Mouse (Mus musculus) cerebellum, adult 2 months (tissue): Measurements from ENCODE around the gene Gtf2a2. TPM values are rescaled to one million over a fixed set of nuclear protein-coding genes. Genes with fewer than 3 reads are reported as not detected.

Experiments used
- DNase-seq, 2 experiments: peaks; one replicate each; pipeline ENCODE4 v3.0.0; 2021
- H3K27ac ChIP-seq: fragments of 200-500 bp; 2 replicates; pipeline ENCODE4 v1.5.1; 2012; ENCODE audit warnings: low read length, control low read depth, inconsistent platforms; ENCODE audit not compliant: insufficient read depth
- H3K27me3 ChIP-seq: fragments of 200-500 bp; 2 replicates; pipeline ENCODE4 v1.6.1; 2012; ENCODE audit warnings: inconsistent platforms, mild to moderate bottlenecking, low read length, moderate library complexity; ENCODE audit not compliant: control insufficient read depth, insufficient read depth
- H3K4me1 ChIP-seq: fragments of 200-500 bp; 2 replicates; pipeline ENCODE4 v1.6.1; 2011; ENCODE audit warnings: low read length; ENCODE audit not compliant: control insufficient read depth, insufficient read depth
- H3K4me3 ChIP-seq: fragments of 200-500 bp; replicated peaks from 2 replicates; pipeline ENCODE3; 2011; ENCODE audit warnings: mild to moderate bottlenecking, low read depth, low read length, control low read depth; ENCODE audit not compliant: insufficient read depth
- CTCF ChIP-seq: fragments of 200-500 bp; IDR thresholded peaks from 2 replicates; pipeline ENCODE4 v1.5.1; 2011; ENCODE audit warnings: low read depth, mild to moderate bottlenecking, control low read depth, low read length, moderate library complexity, borderline replicate concordance; ENCODE audit not compliant: insufficient read depth
- POLR2A ChIP-seq: fragments of 200-500 bp; IDR thresholded peaks from 2 replicates; pipeline ENCODE4 v1.6.1; 2011; ENCODE audit warnings: low read length, control low read depth, borderline replicate concordance; ENCODE audit not compliant: insufficient read depth
- WGBS: fragments of 180-500 bp; shearing (Covaris S2); methylation state at CpG from one replicate; pipeline ENCODE4 v1.1.7; 2018; 5-methylcytosine and 5-hydroxymethylcytosine counted together
- polyA plus RNA-seq: library from polyadenylated mRNA; depleted of rRNA; stranded (reverse); fragments of >200 nt; gene quantifications from 2 replicates; pipeline ENCODE4 v1.2.3, GENCODE M21; 2012

The Gtf2a2 gene
- polyA plus RNA-seq, 1 experiment: 89.4 TPM

GRCm38 (mm10) chr9:69990346-69990745 is 22.0 kb upstream of the Gtf2a2 start:
- Histone ChIP-seq H3K4me3 (peak overlapping the region; percentile 99), H3K27ac (no peak overlapping the region), H3K27me3 (no peaks in the 10 kb centered on the region), H3K4me1 (no peaks in the 10 kb centered on the region)
- WGBS: 11% methylated on average over 5 of the region's 5 CpGs
- TF ChIP-seq CTCF (no peak), POLR2A (no peak)
- no peak for DNase-seq

GRCm38 (mm10) chr9:69992841-69993277 is 19.5 kb upstream of the Gtf2a2 start:
- H3K27ac ChIP-seq: no peak overlapping the region
- no peaks in the 10 kb centered on the region for H3K4me1 ChIP-seq
- H3K4me3 ChIP-seq: no peak overlapping the region
- DNase-seq: no peak
- WGBS: 86% methylated on average over 5 of the region's 5 CpGs
- no peak for TF ChIP-seq POLR2A
- TF ChIP-seq CTCF: no peak
- H3K27me3 ChIP-seq: no peaks in the 10 kb centered on the region

- TF ChIP-seq CTCF: no peak
- TF ChIP-seq POLR2A: no peak
- no peak overlapping the region for H3K27ac ChIP-seq
- no peak overlapping the region for H3K4me3 ChIP-seq
- no peaks in the 10 kb centered on the region for H3K27me3 ChIP-seq
- no peaks in the 10 kb centered on the region for H3K4me1 ChIP-seq
- no peak for DNase-seq
- WGBS: 92% methylated on average over 1 of the region's 1 CpGs
Observed at GRCm38 (mm10) chr9:69993479-69993878, 18.9 kb upstream of the Gtf2a2 start.

GRCm38 (mm10) chr9:69994547-69994946 is 17.8 kb upstream of the Gtf2a2 start:
- DNase-seq: no peak
- Histone ChIP-seq H3K4me1 (no peaks in the 10 kb centered on the region), H3K27me3 (no peaks in the 10 kb centered on the region), H3K4me3 (no peak overlapping the region), H3K27ac (no peak overlapping the region)
- WGBS: 96% methylated on average over 5 of the region's 5 CpGs
- TF ChIP-seq CTCF: no peak
- no peak for TF ChIP-seq POLR2A

GRCm38 (mm10) chr9:69999318-69999717 is 13.0 kb upstream of the Gtf2a2 start:
- no peak overlapping the region for H3K27ac ChIP-seq
- no peaks in the 10 kb centered on the region for H3K27me3 ChIP-seq
- WGBS: 93% methylated on average over 1 of the region's 1 CpGs
- no peaks in the 10 kb centered on the region for H3K4me1 ChIP-seq
- TF ChIP-seq CTCF (no peak), POLR2A (no peak)
- no peak for DNase-seq
- H3K4me3 ChIP-seq: no peak overlapping the region

GRCm38 (mm10) chr9:70003516-70003915 is 8.8 kb upstream of the Gtf2a2 start:
- no peaks in the 10 kb centered on the region for H3K4me1 ChIP-seq
- WGBS: 89% methylated on average over 10 of the region's 10 CpGs
- DNase-seq: no peak
- no peaks in the 10 kb centered on the region for H3K27me3 ChIP-seq
- no peak overlapping the region for H3K4me3 ChIP-seq
- no peak overlapping the region for H3K27ac ChIP-seq
- TF ChIP-seq CTCF (no peak), POLR2A (no peak)

GRCm38 (mm10) chr9:70006984-70007383 is 5.4 kb upstream of the Gtf2a2 start:
- TF ChIP-seq POLR2A (no peak), CTCF (no peak)
- no peak for DNase-seq
- Histone ChIP-seq H3K27me3 (no peaks in the 10 kb centered on the region), H3K4me3 (no peak overlapping the region), H3K4me1 (no peaks in the 10 kb centered on the region), H3K27ac (no peak overlapping the region)
- 81% methylated on average over 5 of the region's 5 CpGs for WGBS

GRCm38 (mm10) chr9:70007506-70008248 is 4.7 kb upstream of the Gtf2a2 start:
- Histone ChIP-seq H3K27ac (no peak overlapping the region), H3K4me1 (no peaks in the 10 kb centered on the region), H3K27me3 (no peaks in the 10 kb centered on the region), H3K4me3 (no peak overlapping the region)
- no peak for DNase-seq
- 72% methylated on average over 14 of the region's 14 CpGs for WGBS
- TF ChIP-seq POLR2A: no peak
- no peak for TF ChIP-seq CTCF
